Mouse (Mus musculus): ENCODE measurements around the gene Foxs1. TPM values are rescaled to one million over a fixed set of nuclear protein-coding genes. Genes with fewer than 3 reads are reported as not detected.

The Foxs1 gene
- polyA plus RNA-seq, 1 experiment from 2014 or later = 8.3 TPM

DNA sequence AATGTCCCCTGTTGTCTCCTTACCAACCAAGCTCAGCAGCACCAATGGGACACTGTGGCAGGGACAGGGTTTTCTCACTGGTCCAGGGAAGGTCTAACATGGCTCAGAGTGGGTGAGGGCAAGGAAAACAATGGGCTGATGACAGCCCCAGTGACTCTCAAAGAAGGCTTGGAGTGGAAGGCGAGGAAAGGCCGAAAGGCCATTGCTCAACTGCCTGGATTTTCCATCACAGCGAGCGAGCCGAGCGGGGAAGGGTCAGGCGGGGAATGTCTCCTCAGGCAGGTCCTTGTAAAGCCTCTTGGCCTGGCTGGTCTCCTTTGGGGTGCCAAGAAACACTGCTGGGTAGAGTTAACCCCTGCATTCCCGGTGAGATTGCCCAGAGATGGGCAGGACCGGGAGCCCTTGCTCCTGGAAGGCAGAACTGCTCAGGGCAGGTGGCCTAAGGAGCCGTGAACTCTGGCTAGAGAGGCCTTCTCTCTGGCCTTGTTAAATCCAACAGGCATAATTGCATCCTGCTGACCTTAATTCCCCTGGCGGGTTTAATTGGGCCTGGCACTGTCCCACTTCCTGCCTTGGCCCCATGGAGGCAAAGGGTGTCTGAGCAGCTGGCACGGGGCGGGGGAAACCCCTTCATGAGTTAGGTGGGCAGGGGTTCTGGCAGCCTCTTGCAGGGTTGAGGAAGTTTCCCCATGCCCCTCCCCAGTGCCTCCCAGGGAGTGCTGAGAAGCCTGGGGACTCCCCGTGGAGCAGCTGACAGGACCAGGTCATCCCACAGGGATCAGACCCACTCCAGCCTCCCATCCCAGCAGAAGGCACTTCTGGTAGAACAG is 25.7 kb downstream of the Foxs1 start:
- ATAC-seq (ENCODE audit: low FRiP score, low TSS enrichment) = no peak
- WGBS = 49% methylated on average over 14 of the region's 14 CpGs
- no peak overlapping the region for H3K27ac ChIP-seq (ENCODE audit: low read length)

DNA sequence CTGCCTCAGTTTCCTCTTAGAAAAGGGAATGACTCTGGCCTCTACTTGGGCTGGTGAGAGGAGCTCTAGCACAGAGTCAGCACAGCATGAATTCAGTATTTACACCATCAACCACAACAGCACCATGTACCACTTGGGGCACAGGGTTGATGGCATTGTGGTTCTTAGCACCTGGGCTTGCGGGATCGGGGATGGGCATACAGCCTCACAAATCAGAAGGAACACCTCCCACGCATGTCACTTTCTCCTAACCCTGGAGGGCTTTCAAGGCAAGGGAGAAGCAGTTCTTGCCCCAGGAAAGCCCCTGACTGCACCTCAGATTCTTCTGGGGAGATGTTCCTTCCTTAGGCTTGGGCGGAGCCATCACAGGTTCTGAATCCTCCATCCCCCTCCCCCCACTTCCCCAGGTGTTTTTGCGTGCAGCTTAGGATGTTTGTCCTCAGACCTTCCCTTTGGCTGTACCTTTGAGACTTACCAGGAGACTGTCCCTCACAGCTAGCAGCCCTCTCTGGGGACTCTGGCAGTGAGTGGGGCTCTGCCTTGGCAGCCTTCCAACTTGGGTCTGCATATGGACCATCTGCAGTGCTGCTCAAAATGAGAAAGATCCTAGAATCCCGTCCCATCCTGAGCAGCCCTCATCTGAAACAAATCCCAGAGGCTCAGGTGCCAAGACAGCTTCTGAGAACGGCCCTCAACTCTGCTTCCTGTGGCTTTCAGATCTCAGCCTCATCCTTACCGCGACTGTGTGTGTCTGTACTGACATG is 26.6 kb downstream of the Foxs1 start:
- no peaks in the 10 kb centered on the region for H3K36me3 ChIP-seq (ENCODE audit: insufficient read depth, low read length)
- H3K4me1 ChIP-seq (ENCODE audit: insufficient read depth, low read length) = peaks cover 45% of the 10 kb centered on the region
- no peak overlapping the region for H3K4me2 ChIP-seq (replicated peaks; ENCODE audit: low read depth, low read length)
- no peaks in the 10 kb centered on the region for H3K9me3 ChIP-seq (ENCODE audit: low read length)
- peaks cover under 1% of the 10 kb centered on the region; the same call in 1 of the 2 replicates for H3K27me3 ChIP-seq (ENCODE audit: insufficient read depth, low read length)
- 52% methylated on average over 9 of the region's 9 CpGs for WGBS
- H3K27ac ChIP-seq (ENCODE audit: low read length) = no peak overlapping the region
- no peak overlapping the region for H3K4me3 ChIP-seq (ENCODE audit: low read length)
- ATAC-seq (ENCODE audit: low FRiP score, low TSS enrichment) = no peak
- H3K9ac ChIP-seq (replicated peaks; ENCODE audit: low read length) = no peak overlapping the region

More for the DNA sequence above, 25.7 kb downstream of the Foxs1 start:
- Histone ChIP-seq H3K4me3 (ENCODE audit: low read length) (no peak overlapping the region), H3K4me2 (replicated peaks; ENCODE audit: low read depth, low read length) (no peak overlapping the region), H3K27me3 (ENCODE audit: insufficient read depth, low read length) (peaks cover 9% of the 10 kb centered on the region), H3K9me3 (ENCODE audit: low read length) (no peaks in the 10 kb centered on the region), H3K4me1 (ENCODE audit: insufficient read depth, low read length) (peaks cover 43% of the 10 kb centered on the region), H3K9ac (replicated peaks; ENCODE audit: low read length) (no peak overlapping the region), H3K36me3 (ENCODE audit: insufficient read depth, low read length) (no peaks in the 10 kb centered on the region)

DNA sequence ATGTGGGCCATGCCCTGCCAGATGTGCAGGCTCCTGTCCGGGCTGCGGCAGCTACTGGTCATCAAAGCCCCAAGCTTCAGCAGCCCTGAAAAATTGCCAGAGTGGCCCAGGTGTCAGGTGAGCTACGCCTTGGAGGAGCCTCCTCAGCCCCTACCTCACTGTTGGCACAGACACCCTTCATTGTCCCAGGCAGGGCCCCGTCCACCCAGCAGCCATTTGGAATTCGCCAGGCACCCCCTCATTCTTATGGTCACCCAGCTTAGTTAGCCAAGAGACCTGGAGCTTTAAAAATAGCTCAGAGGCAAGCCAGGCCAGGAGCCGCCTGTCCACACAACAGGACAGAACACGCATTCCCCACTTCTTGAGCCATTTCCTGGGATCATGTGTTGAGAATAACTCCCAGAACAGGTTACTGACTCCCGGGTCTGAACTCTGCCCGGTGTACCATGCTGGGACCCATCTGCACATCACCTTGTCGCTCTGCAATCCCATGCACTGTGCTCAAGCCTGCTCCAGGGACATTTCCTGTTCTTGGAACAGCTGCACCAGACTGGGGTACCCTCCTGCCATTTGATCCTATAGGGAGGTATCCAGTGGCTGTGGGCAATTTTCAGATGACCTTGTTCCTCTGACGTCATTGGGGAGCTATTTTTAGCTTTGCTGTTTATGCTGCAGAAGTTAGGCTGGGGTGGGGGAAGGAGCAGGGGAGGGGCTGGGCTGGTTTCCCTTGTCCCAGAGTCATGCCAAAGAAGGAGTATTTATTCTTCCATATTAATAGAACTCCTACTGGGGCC is 27.8 kb downstream of the Foxs1 start:
- peaks cover 45% of the 10 kb centered on the region for H3K4me1 ChIP-seq (ENCODE audit: insufficient read depth, low read length)
- peak; percentile 55; the same call in 1 of the 2 replicates for ATAC-seq (ENCODE audit: low FRiP score, low TSS enrichment)
- no peak overlapping the region for H3K4me3 ChIP-seq (ENCODE audit: low read length)
- no peak overlapping the region for H3K4me2 ChIP-seq (replicated peaks; ENCODE audit: low read depth, low read length)
- 0 out of 2 replicates have a peak overlapping the region, but pooled peaks have one; percentile 30 for H3K27ac ChIP-seq (ENCODE audit: low read length)
- no peaks in the 10 kb centered on the region for H3K9me3 ChIP-seq (ENCODE audit: low read length)
- H3K36me3 ChIP-seq (ENCODE audit: insufficient read depth, low read length) = no peaks in the 10 kb centered on the region
- H3K9ac ChIP-seq (replicated peaks; ENCODE audit: low read length) = no peak overlapping the region
- H3K27me3 ChIP-seq (ENCODE audit: insufficient read depth, low read length) = no peaks in the 10 kb centered on the region
- WGBS = 42% methylated on average over 11 of the region's 11 CpGs

DNA sequence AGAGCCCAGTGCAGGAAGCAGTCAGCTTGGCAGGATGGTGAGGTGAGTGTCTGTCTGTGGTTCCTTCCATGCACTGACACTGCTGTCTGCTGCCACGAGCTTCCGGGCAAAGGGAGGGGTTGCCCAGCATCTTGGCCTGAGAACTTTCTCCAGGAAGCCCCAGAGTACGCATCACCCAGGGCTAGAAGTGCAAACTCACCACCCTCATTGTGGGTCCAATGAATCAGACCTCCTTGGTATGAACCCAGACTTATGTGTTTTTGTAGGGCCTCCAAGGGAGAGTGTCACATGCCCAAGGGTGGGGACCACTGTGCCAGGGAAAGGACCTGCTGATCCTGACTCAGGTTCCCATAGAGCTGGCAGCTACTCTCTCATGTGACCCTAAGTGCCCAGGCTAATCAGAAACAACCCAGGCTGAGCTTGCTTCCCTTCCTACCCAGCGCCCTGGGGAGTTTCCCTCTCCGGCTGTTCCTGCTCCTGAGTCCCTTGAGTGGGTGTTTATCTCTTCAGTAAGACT is 28.8 kb downstream of the Foxs1 start:
- ATAC-seq (ENCODE audit: low FRiP score, low TSS enrichment) = no peak
- H3K4me3 ChIP-seq (ENCODE audit: low read length) = no peak overlapping the region
- H3K27ac ChIP-seq (ENCODE audit: low read length) = no peak overlapping the region
- H3K4me1 ChIP-seq (ENCODE audit: insufficient read depth, low read length) = peaks cover 45% of the 10 kb centered on the region
- H3K9me3 ChIP-seq (ENCODE audit: low read length) = no peaks in the 10 kb centered on the region
- WGBS = 66% methylated on average over 5 of the region's 5 CpGs
- H3K4me2 ChIP-seq (replicated peaks; ENCODE audit: low read depth, low read length) = no peak overlapping the region
- H3K9ac ChIP-seq (replicated peaks; ENCODE audit: low read length) = no peak overlapping the region
- H3K36me3 ChIP-seq (ENCODE audit: insufficient read depth, low read length) = no peaks in the 10 kb centered on the region
- no peaks in the 10 kb centered on the region for H3K27me3 ChIP-seq (ENCODE audit: insufficient read depth, low read length)

DNA sequence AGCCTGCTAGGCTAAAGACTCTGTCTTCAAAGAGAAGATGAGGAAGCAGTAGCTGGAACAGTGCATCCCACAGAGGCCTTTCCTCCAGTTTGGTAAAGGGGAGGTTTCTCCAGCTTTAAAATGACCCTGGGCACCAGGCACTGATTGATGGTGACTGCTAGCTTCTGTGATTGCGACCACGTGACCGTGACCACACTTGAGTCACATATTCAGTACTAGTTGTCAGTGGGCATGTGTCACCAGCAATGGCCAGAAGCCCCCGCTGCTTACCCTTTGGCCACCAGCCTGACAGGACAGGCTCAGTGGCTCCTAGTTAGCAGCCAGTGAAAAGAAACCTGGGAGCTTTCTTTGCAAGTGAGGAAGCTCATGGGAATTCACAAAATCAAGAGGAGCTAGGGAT is 29.4 kb downstream of the Foxs1 start:
- no peaks in the 10 kb centered on the region for H3K27me3 ChIP-seq (ENCODE audit: insufficient read depth, low read length)
- no peak overlapping the region for H3K4me2 ChIP-seq (replicated peaks; ENCODE audit: low read depth, low read length)
- H3K27ac ChIP-seq (ENCODE audit: low read length) = no peak overlapping the region
- 39% methylated on average over 4 of the region's 4 CpGs for WGBS
- no peak overlapping the region for H3K9ac ChIP-seq (replicated peaks; ENCODE audit: low read length)
- no peaks in the 10 kb centered on the region for H3K9me3 ChIP-seq (ENCODE audit: low read length)
- peaks cover 45% of the 10 kb centered on the region for H3K4me1 ChIP-seq (ENCODE audit: insufficient read depth, low read length)
- no peaks in the 10 kb centered on the region for H3K36me3 ChIP-seq (ENCODE audit: insufficient read depth, low read length)
- no peak for ATAC-seq (ENCODE audit: low FRiP score, low TSS enrichment)
- H3K4me3 ChIP-seq (ENCODE audit: low read length) = no peak overlapping the region

DNA sequence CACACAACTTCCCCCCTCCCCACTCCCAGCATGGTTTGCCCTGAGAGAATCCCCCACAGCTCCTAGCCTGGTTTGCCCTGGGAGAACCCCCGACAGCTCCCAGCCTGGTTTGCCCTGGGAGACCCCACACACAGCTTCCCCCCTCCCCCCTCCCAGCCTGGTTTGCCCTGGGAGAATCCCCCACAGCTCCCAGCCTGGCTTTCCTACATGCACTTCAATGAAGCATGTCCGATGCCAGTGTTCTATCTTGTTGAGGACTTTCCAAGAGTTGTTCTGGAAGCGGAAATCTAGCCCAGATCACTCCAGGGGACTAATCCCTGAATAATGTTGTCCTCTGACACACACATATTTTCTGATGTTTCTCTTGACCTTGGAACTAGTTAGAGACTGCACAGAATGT is 30.4 kb downstream of the Foxs1 start:
- H3K27me3 ChIP-seq (ENCODE audit: insufficient read depth, low read length) = no peaks in the 10 kb centered on the region
- 18% methylated on average over 3 of the region's 3 CpGs for WGBS
- H3K4me2 ChIP-seq (replicated peaks; ENCODE audit: low read depth, low read length) = no peak overlapping the region
- peaks cover 45% of the 10 kb centered on the region for H3K4me1 ChIP-seq (ENCODE audit: insufficient read depth, low read length)
- no peak overlapping the region for H3K9ac ChIP-seq (replicated peaks; ENCODE audit: low read length)
- no peaks in the 10 kb centered on the region for H3K9me3 ChIP-seq (ENCODE audit: low read length)
- no peaks in the 10 kb centered on the region for H3K36me3 ChIP-seq (ENCODE audit: insufficient read depth, low read length)
- no peak for ATAC-seq (ENCODE audit: low FRiP score, low TSS enrichment)
- no peak overlapping the region for H3K4me3 ChIP-seq (ENCODE audit: low read length)
- H3K27ac ChIP-seq (ENCODE audit: low read length) = no peak overlapping the region

DNA sequence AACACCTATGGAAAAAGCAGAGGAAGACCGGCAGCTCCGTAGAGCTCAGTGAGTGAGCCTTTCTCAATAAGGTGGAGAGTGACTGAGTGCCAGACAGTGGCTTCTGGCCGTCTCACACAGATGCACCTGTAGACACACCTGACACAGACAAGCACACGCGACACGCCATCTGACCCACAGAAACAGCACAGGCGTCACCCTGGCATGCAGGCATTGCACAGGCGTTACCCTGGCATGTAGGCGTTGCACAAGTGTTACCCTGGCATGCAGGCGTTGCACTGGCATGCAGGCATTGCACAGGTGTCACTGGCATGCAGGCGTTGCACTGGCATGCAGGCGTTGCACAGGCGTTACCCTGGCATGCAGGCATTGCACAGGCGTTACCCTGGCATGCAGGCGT is 31.7 kb downstream of the Foxs1 start:
- no peaks in the 10 kb centered on the region for H3K27me3 ChIP-seq (ENCODE audit: insufficient read depth, low read length)
- no peak overlapping the region for H3K27ac ChIP-seq (ENCODE audit: low read length)
- no peak overlapping the region for H3K4me3 ChIP-seq (ENCODE audit: low read length)
- no peak overlapping the region for H3K9ac ChIP-seq (replicated peaks; ENCODE audit: low read length)
- H3K9me3 ChIP-seq (ENCODE audit: low read length) = no peaks in the 10 kb centered on the region
- 93% methylated on average over 15 of the region's 15 CpGs for WGBS
- peaks cover 31% of the 10 kb centered on the region for H3K4me1 ChIP-seq (ENCODE audit: insufficient read depth, low read length)
- H3K4me2 ChIP-seq (replicated peaks; ENCODE audit: low read depth, low read length) = no peak overlapping the region
- no peak for ATAC-seq (ENCODE audit: low FRiP score, low TSS enrichment)
- H3K36me3 ChIP-seq (ENCODE audit: insufficient read depth, low read length) = 0 out of 2 replicates have a peak, but pooled peaks cover under 1% of the 10 kb centered on the region

DNA sequence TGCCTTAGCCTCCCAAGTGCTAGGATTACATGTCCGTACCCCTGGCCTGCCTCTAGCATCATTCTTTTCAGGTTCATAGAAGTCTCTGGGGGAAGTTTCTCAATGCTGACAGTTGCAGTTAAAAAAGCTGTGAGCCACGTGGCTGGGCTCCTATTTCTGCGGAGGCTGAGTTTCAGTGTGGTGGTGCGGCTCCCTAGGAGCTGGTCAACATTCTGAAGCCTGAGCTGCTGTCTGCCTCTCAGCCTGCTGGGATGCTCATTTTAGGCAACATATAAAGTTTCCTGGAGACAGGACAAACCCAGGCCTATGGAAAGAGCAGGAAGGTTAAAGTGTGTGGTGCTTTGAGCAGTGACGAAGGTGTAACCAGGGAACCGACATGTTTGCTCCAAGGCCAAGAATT is 34.0 kb downstream of the Foxs1 start:
- Histone ChIP-seq H3K4me3 (ENCODE audit: low read length) (no peak overlapping the region), H3K4me2 (replicated peaks; ENCODE audit: low read depth, low read length) (no peak overlapping the region), H3K9ac (replicated peaks; ENCODE audit: low read length) (no peak overlapping the region), H3K9me3 (ENCODE audit: low read length) (no peaks in the 10 kb centered on the region), H3K4me1 (ENCODE audit: insufficient read depth, low read length) (peaks cover 16% of the 10 kb centered on the region), H3K36me3 (ENCODE audit: insufficient read depth, low read length) (peaks cover 20% of the 10 kb centered on the region), H3K27ac (ENCODE audit: low read length) (no peak overlapping the region), H3K27me3 (ENCODE audit: insufficient read depth, low read length) (no peaks in the 10 kb centered on the region)
- WGBS = 45% methylated on average over 6 of the region's 6 CpGs
- ATAC-seq (ENCODE audit: low FRiP score, low TSS enrichment) = no peak

DNA sequence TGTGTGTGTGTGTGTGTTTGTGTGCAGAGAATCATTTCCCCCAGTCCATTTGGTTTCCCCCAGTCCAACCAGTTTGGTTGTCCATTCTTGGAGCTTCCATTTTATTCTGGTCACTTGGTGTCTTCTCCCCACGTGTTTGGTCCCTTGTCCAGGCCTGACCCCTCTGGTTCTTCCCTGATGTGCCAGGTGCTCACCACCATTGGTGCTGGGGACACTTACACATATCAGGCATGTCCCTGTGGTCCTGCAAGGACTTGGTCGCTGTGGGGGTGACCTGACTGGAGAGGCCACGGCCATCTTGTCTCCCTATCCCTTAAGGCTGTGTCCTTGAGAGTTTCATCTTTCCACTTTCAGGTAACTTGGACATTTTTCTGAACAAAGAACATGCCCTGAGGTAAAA is 36.1 kb downstream of the Foxs1 start:
- no peak for ATAC-seq (ENCODE audit: low FRiP score, low TSS enrichment)
- Histone ChIP-seq H3K27me3 (ENCODE audit: insufficient read depth, low read length) (no peaks in the 10 kb centered on the region), H3K9me3 (ENCODE audit: low read length) (no peaks in the 10 kb centered on the region), H3K4me1 (ENCODE audit: insufficient read depth, low read length) (no peaks in the 10 kb centered on the region), H3K4me2 (replicated peaks; ENCODE audit: low read depth, low read length) (no peak overlapping the region), H3K36me3 (ENCODE audit: insufficient read depth, low read length) (peaks cover 41% of the 10 kb centered on the region), H3K27ac (ENCODE audit: low read length) (no peak overlapping the region), H3K9ac (replicated peaks; ENCODE audit: low read length) (no peak overlapping the region), H3K4me3 (ENCODE audit: low read length) (no peak overlapping the region)
- WGBS = 85% methylated on average over 3 of the region's 3 CpGs
